Mouse (Mus musculus): ENCODE data around the gene Mob3a.

DNA sequence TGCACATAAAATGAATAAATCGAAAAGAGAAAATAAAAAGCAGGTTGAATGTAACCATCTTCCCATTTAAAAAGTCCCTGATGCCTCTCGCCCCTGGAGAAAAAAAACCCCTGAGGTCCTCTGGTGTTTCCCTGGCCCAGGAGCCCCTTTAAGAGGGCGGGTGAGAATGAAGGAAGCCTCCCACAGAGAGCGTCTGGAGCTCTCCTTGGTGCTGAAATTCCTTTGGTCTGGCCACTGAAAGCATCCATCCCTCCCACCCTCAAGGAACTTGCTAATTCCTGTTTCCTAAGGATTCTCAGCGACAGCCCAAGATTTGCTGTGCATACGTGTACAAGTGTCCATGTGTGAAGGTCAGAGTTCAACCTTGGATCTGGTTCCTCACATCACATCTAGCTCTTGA is 46.8 kb upstream of the Mob3a start:
- TF ChIP-seq POLR2A (IDR thresholded peaks at IDR 0.05; ENCODE audit: low read depth, low read length) (no peak), CTCF (IDR thresholded peaks at IDR 0.05; ENCODE audit: borderline replicate concordance, insufficient read depth, low read length) (no peak)
